Mouse (Mus musculus): ENCODE measurements around the gene Atxn7l2. TPM values are rescaled to one million over a fixed set of nuclear protein-coding genes. Genes with fewer than 3 reads are reported as not detected.
"Not testable (repeated sequence)": the region's sequence is repeated elsewhere in the genome, so short reads cannot be mapped to it uniquely, and the experiment has no call there.

The Atxn7l2 gene
- 7.8 and 14.9 TPM in 2 replicates for polyA plus RNA-seq (2012; ENCODE audit: insufficient read depth, low replicate concordance)

DNA sequence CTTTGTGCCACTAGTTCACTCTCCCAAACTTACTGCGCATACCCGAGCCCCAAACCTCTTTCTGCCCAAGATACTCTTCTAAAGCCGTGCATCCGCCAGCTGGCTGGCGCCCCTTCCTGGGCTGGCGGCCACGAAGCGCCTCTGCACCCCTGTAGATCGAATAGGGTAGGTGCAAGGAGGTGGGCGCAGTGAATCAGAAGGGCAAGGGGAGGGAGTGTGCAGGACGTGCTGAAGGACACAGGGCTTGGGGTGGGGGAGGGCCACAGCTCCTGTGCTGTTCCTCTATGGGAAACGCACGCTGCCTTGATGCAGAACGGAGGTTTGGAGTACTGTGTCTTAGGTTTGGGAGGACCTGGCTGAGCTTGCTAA, at the start of gene Atxn7l2:
Gene Atxn7l2, minus strand, starts transcription at position 164 of the 369 bp plus-strand sequence.
- Histone ChIP-seq H3K4me3 (replicated peaks) (peak within 1 kb of the TSS; percentile 97), H3K9me3 (no peaks in the 10 kb centered on the region), H3K4me1 (peaks cover 37% of the 10 kb centered on the region), H3K27me3 (replicated peaks) (peaks cover 23% of the 10 kb centered on the region), H3K36me3 (replicated peaks; ENCODE audit: low read length) (peaks cover 20% of the 10 kb centered on the region)
- TF ChIP-seq GATA1 (IDR thresholded peaks at IDR 0.05; ENCODE audit: borderline replicate concordance, low read length): no peak
- no peak for TF ChIP-seq FLI1 (IDR thresholded peaks at IDR 0.05; ENCODE audit: low read length)

GRCm38 (mm10) chr3:108259319-108259718, 48.6 kb upstream of the Atxn7l2 start:
- TF ChIP-seq GATA1 (IDR thresholded peaks at IDR 0.05; ENCODE audit: borderline replicate concordance, low read length) (no peak), FLI1 (IDR thresholded peaks at IDR 0.05; ENCODE audit: low read length) (no peak)
- H3K36me3 ChIP-seq (replicated peaks; ENCODE audit: low read length): peaks cover 40% of the 10 kb centered on the region
- no peaks in the 10 kb centered on the region for H3K9me3 ChIP-seq
- H3K27me3 ChIP-seq (replicated peaks): no peaks in the 10 kb centered on the region
- H3K4me1 ChIP-seq: peaks cover 36% of the 10 kb centered on the region
- H3K4me3 ChIP-seq (replicated peaks): peak overlapping the region; percentile 80

- Histone ChIP-seq H3K4me1 (peaks cover 32% of the 10 kb centered on the region), H3K27me3 (replicated peaks) (no peaks in the 10 kb centered on the region), H3K9me3 (peaks cover 7% of the 10 kb centered on the region; the same call in 1 of the 2 replicates), H3K36me3 (replicated peaks; ENCODE audit: low read length) (peaks cover 38% of the 10 kb centered on the region), H3K4me3 (replicated peaks) (peak overlapping the region; percentile 95)
- TF ChIP-seq GATA1 (IDR thresholded peaks at IDR 0.05; ENCODE audit: borderline replicate concordance, low read length) (no peak), FLI1 (IDR thresholded peaks at IDR 0.05; ENCODE audit: low read length) (no peak)
Observed at GRCm38 (mm10) chr3:108257831-108258500, 47.2 kb upstream of the Atxn7l2 start.

DNA sequence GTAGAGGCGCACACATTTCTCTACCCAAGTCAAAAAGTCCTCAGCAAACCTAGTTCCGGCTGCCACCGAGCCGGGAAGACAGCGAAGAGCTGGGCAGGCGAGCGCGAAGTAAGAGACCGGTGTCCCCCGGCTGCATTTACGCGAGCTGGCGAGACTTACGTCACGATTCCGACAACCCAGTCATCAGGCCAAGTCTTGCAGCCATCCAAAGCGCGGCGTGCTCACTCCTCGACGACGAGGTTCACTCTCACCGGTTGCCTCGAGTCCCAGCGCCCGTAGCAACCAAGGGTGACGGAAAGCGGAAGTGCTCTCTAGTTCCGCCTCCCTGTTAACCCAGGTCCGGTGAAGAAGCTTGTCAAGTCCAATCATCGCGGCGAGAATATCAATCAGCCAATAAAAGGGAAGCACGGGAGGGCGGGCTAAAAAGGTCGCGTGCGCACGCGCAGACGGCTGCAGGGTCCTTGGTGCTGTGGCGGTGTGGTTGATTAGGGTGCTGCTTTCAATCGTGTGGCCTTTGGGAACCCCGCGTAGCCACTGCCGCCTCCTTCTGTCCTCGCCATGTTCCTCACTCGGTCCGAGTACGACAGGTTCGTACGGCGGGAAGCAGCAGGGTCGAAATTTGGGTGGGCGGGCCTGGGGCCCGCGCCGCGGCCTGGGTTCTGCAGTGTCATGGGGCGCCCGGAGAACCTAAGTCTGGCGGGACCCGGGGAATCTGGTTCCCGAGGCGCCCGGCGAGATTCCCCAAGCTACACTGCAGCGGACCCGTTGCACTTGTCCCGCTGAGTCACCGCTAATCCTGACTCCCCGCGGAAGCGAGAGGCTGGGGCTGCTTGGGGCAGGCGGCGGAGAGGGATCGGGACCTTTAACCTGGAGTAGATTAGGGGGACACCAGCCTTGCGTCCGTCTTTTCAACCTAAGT, 46.2 kb upstream of the Atxn7l2 start, which contains the start of gene Psma5:
Gene Psma5, plus strand, starts transcription at position 208 of the 919 bp plus-strand sequence.
- peak within 1 kb of the TSS; percentile 95 for H3K4me3 ChIP-seq (replicated peaks)
- TF ChIP-seq FLI1 (IDR thresholded peaks at IDR 0.05; ENCODE audit: low read length): no peak

DNA sequence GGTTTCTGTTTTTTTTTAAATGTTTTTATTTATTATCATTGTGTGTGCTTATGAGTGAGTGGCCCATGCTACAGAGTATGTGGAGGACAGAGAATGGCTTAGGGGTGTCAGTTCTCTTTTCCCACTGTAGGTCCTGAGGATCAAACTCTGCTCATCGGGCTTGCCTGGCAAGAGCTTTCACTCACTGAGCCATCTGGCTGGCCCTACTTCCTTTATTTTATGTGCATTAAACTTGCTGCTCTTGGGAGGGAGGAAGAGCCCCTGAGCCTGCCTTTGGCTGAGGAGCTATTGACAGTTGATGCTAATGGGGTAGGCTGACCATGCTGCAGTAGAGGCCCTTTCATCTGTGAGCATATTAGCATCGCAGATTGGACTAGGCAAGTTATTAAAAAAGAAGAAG, 36.1 kb upstream of the Atxn7l2 start:
- TF ChIP-seq FLI1 (IDR thresholded peaks at IDR 0.05; ENCODE audit: low read length) (no peak), GATA1 (IDR thresholded peaks at IDR 0.05; ENCODE audit: borderline replicate concordance, low read length) (no peak)
- no peaks in the 10 kb centered on the region for H3K27me3 ChIP-seq (replicated peaks)
- no peaks in the 10 kb centered on the region for H3K36me3 ChIP-seq (replicated peaks; ENCODE audit: low read length)
- H3K4me1 ChIP-seq: peaks cover 4% of the 10 kb centered on the region; the same call in 1 of the 2 replicates
- H3K9me3 ChIP-seq: 0 out of 2 replicates have a peak, but pooled peaks cover 2% of the 10 kb centered on the region
- H3K4me3 ChIP-seq (replicated peaks): no peak overlapping the region

More for the DNA sequence above, 46.2 kb upstream of the Atxn7l2 start, which contains the start of gene Psma5:
- peaks cover 28% of the 10 kb centered on the region for H3K4me1 ChIP-seq
- no peaks in the 10 kb centered on the region for H3K27me3 ChIP-seq (replicated peaks)
- H3K36me3 ChIP-seq (replicated peaks; ENCODE audit: low read length): peaks cover 29% of the 10 kb centered on the region
- peaks cover 7% of the 10 kb centered on the region; the same call in 1 of the 2 replicates for H3K9me3 ChIP-seq

- no peaks in the 10 kb centered on the region for H3K36me3 ChIP-seq (replicated peaks; ENCODE audit: low read length)
- TF ChIP-seq FLI1 (IDR thresholded peaks at IDR 0.05; ENCODE audit: low read length) (no peak), GATA1 (IDR thresholded peaks at IDR 0.05; ENCODE audit: borderline replicate concordance, low read length) (no peak)
- peaks cover 23% of the 10 kb centered on the region for H3K9me3 ChIP-seq
- no peak overlapping the region for H3K4me3 ChIP-seq (replicated peaks)
- peaks cover 4% of the 10 kb centered on the region for H3K27me3 ChIP-seq (replicated peaks)
- H3K4me1 ChIP-seq: no peaks in the 10 kb centered on the region
Observed at GRCm38 (mm10) chr3:108241243-108241839, 30.6 kb upstream of the Atxn7l2 start.

- not testable (repeated sequence) for H3K4me3 ChIP-seq (replicated peaks); H3K4me1 ChIP-seq; H3K36me3 ChIP-seq (replicated peaks; ENCODE audit: low read length)
- H3K9me3 ChIP-seq: peaks cover 34% of the 10 kb centered on the region
- peaks cover 15% of the 10 kb centered on the region for H3K27me3 ChIP-seq (replicated peaks)
Observed at GRCm38 (mm10) chr3:108237474-108238102, 26.9 kb upstream of the Atxn7l2 start.

GRCm38 (mm10) chr3:108231646-108232045, 20.9 kb upstream of the Atxn7l2 start:
- peaks cover 13% of the 10 kb centered on the region for H3K9me3 ChIP-seq
- H3K36me3 ChIP-seq (replicated peaks; ENCODE audit: low read length): no peaks in the 10 kb centered on the region
- TF ChIP-seq GATA1 (IDR thresholded peaks at IDR 0.05; ENCODE audit: borderline replicate concordance, low read length) (no peak), FLI1 (IDR thresholded peaks at IDR 0.05; ENCODE audit: low read length) (no peak)
- no peak overlapping the region for H3K4me3 ChIP-seq (replicated peaks)
- peaks cover 44% of the 10 kb centered on the region for H3K27me3 ChIP-seq (replicated peaks)
- H3K4me1 ChIP-seq: peaks cover 8% of the 10 kb centered on the region

DNA sequence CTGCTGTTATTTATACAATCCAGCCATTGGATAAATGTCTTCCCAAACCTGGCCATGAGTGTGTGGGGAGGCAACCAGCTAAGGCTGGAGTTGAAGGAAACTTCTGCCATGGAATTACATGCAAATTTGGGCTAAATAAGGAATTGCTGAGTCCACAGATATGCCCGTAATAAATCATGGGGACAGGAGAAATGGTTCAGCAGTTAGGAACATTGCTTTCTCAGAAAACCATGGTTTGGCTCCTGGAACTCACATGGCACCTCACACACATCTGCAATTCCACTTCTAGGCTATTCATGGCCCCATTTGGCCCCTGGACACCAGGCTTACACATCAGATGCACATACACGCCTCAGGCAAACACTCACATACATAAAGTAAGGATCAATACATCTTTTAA, 16.8 kb upstream of the Atxn7l2 start:
- Histone ChIP-seq H3K27me3 (replicated peaks) (peaks cover 71% of the 10 kb centered on the region), H3K36me3 (replicated peaks; ENCODE audit: low read length) (no peaks in the 10 kb centered on the region)

More for the DNA sequence above, 16.8 kb upstream of the Atxn7l2 start:
- Histone ChIP-seq H3K4me1 (peaks cover 16% of the 10 kb centered on the region), H3K9me3 (no peaks in the 10 kb centered on the region), H3K4me3 (replicated peaks) (no peak overlapping the region)
- no peak for TF ChIP-seq GATA1 (IDR thresholded peaks at IDR 0.05; ENCODE audit: borderline replicate concordance, low read length)
- no peak for TF ChIP-seq FLI1 (IDR thresholded peaks at IDR 0.05; ENCODE audit: low read length)
